Mouse (Mus musculus) ovary, adult 10 weeks (tissue): ENCODE measurements around the gene Als2cl. TPM values are rescaled to one million over a fixed set of nuclear protein-coding genes. Genes with fewer than 3 reads are reported as not detected.

Experiments used
- polyA plus RNA-seq: library from polyadenylated mRNA; stranded (reverse); fragments of 350-450 nt; fragmentation: Illumina TruSeq; extraction: RNeasy Lipid Tissue Mini Kit (QIAGEN cat#74804); gene quantifications from one replicate; pipeline ENCODE4 v1.2.3, GENCODE M21; 2014

Gene Als2cl
- 1.5 TPM for polyA plus RNA-seq

GRCm38 (mm10) chr9:110879191-110879920 lies at the start of gene Als2cl:
TSS of gene Als2cl (plus strand) at chr9:110879870.

GRCm38 (mm10) chr9:110834411-110834810 lies 45.3 kb upstream of the Als2cl start, which contains the start of gene Prss45:
TSS of gene Prss45 (plus strand) at chr9:110834588.

GRCm38 (mm10) chr9:110844206-110844605 lies 35.5 kb upstream of the Als2cl start, which contains the start of gene Prss46:
TSS of gene Prss46 (plus strand) at chr9:110844506.

GRCm38 (mm10) chr9:110857781-110858472 lies 21.7 kb upstream of the Als2cl start, which contains the start of gene Prss50:
TSS of gene Prss50 (plus strand) at chr9:110857967.

GRCm38 (mm10) chr9:110879998-110880561 lies 410 bp downstream of the Als2cl start, which contains the start of gene Tmie:
TSS of gene Tmie (minus strand) at chr9:110880113.

GRCm38 (mm10) chr9:110916786-110917185 lies 37.1 kb downstream of the Als2cl start, which contains the start of gene Fam240a:
TSS of gene Fam240a (minus strand) at chr9:110916861.

GRCm38 (mm10) chr9:110945926-110946325 lies 66.3 kb downstream of the Als2cl start, which contains the start of gene Tdgf1:
TSS of gene Tdgf1 (minus strand) at chr9:110946158.

Other genes with a start within 250 kb of the Als2cl start
- gene Nbeal2, start 225.7 kb upstream of the Als2cl start, polyA plus RNA-seq: not detected
- not detected for gene Ccdc12, start 223.4 kb upstream of the Als2cl start, polyA plus RNA-seq
- gene Myl3, start 138.0 kb upstream of the Als2cl start, polyA plus RNA-seq: not detected
- 0.20 TPM for gene Pth1r, start 132.7 kb upstream of the Als2cl start, polyA plus RNA-seq
- gene Prss42, start 81.7 kb upstream of the Als2cl start, polyA plus RNA-seq: not detected
- not detected for gene Prss44, start 65.9 kb upstream of the Als2cl start, polyA plus RNA-seq
- not detected for gene Prss43, start 53.2 kb upstream of the Als2cl start, polyA plus RNA-seq
- not detected for gene Prss45, start 45.3 kb upstream of the Als2cl start, polyA plus RNA-seq
- not detected for gene Prss46, start 35.4 kb upstream of the Als2cl start, polyA plus RNA-seq
- not detected for gene Prss50, start 21.9 kb upstream of the Als2cl start, polyA plus RNA-seq
- 2.9 TPM for gene Tmie, start 243 bp downstream of the Als2cl start, polyA plus RNA-seq
- gene Fam240a, start 37.0 kb downstream of the Als2cl start, polyA plus RNA-seq: not detected
- gene Tdgf1, start 66.3 kb downstream of the Als2cl start, polyA plus RNA-seq: 8.8 TPM
- 47.9 TPM for gene Lrrc2, start 71.7 kb downstream of the Als2cl start, polyA plus RNA-seq
- gene Rtp3, start 110.7 kb downstream of the Als2cl start, polyA plus RNA-seq: 0.23 TPM
- gene Ltf, start 139.4 kb downstream of the Als2cl start, polyA plus RNA-seq: 14.5 TPM
- gene Ccrl2, start 177.6 kb downstream of the Als2cl start, polyA plus RNA-seq: 3.1 TPM
- 49.2 TPM for gene Lrrfip2, start 237.7 kb downstream of the Als2cl start, polyA plus RNA-seq